Mouse (Mus musculus) common myeloid progenitor, adult 5-6 weeks (primary cell): ENCODE results near the gene 1700028K03Rik. TPM values are rescaled to one million over a fixed set of nuclear protein-coding genes. Genes with fewer than 3 reads are reported as not detected.
A peak's percentile ranks its signal among the peaks of the same experiment; 100 is the strongest.

Experiments
- ATAC-seq: replicated peaks from 2 replicates; pipeline ENCODE4 v1.8.0; 2016; ENCODE audit warnings: low read depth, mild to moderate bottlenecking, moderate TSS enrichment, inconsistent platforms; ENCODE audit not compliant: poor library complexity, severe bottlenecking
- total RNA-seq: library from RNA; stranded (forward); fragments of 200-1000, 187-1606 nt; gene quantifications from 2 replicates; pipeline ENCODE4 v1.2.3, GENCODE M21; 2017

Gene 1700028K03Rik
- total RNA-seq, result not detected in 2 replicates

DNA sequence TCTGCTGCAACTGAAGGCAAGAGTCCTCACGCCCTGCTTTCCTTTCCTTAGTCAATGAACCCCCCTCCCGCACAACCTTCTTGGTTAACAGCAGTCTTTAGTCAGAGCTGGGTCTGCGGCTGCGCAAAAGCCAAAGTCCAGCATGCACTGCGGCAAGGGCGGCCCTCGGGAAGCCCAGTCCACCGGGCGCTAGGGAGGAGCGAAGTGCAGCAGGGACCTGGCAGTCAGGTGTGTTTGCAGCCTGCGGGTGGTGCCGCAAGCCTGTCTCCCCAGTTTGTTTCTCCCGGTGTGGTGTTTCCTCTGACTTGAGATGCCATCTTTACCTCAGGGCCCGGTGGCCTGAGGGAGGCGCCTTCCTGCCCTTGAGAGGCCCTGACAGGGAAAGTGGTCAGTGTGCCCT, at the start of gene 1700028K03Rik:
Gene 1700028K03Rik (plus strand): TSS at position 129 of the 400 bp plus-strand sequence.
- no peak for ATAC-seq

DNA sequence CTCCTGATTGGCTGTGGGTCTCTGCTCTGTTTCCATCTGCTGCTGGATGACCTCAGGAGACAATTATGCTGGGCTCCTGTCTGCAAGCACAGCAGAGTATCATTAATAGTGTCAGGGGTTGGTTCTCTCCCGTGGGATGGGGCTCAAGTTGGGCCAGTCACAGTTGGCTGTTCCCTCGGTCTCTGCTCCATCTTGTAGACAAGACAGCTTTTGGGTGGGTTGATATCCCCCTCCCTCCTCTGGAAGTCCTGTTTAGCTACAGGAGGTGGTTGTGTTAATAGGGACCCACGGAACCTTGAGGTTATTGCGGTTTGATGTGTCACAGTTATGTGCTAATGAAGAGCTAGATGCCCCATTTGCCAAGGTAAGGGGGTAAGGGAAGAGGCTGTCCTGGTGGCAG, 45.5 kb upstream of the 1700028K03Rik start:
- no peak for ATAC-seq

DNA sequence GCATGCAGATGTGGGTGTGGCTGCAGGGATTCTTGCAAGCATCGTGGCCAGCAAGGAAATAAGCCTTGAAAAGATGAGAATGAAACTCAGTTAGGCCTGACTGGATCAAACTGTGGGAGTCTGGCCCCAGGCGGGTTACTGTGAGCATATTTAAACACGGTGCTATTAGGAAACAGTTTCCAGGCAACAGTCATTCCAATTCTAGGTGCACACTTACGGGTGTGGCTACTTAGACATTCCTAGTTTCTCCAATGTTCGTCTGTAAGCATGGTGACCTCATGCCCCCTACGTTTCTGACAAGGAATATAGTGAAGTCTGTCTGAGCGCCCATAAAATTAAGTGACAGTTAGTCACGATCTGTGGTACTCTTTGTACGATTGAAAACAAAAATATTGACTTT, 43.5 kb upstream of the 1700028K03Rik start:
- ATAC-seq, result no peak

DNA sequence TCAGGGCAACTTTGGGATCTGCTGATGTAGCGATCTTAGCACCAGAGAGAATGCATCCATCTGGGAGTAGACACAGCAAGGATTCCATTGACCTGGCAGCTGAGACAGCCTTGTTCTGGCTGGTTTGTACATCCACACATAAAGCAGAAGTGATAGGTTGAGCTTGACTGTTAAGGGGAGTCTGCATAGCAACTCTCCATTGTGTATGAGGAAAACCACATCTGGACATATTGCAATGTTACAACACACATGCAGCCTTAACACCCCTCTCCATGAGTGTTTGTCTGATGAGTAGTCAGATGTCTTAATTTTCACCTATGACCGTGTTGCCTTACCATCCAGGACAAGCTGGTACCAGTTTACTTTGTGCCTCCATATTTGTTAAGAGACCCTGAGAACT, 42.0 kb upstream of the 1700028K03Rik start:
- ATAC-seq, result no peak

DNA sequence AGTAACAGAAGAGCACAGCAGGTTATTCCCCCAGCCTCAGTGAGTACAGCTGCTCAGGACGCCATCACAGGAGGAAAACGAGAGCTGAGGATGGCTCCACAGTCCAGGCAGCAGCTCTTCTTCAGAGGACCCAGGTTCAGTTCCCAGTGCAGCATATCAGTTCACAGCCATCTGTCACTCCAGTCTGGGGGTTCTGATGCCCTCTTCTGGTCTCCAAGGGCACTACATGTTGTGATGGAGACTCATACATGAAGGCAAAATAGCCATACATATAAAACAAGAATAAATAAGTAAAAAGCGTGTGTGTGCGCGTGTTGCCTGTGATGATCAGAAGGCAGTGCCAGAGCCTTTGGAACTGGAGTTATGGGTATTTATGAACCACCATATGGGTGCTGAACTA, 39.8 kb upstream of the 1700028K03Rik start:
- no peak for ATAC-seq

DNA sequence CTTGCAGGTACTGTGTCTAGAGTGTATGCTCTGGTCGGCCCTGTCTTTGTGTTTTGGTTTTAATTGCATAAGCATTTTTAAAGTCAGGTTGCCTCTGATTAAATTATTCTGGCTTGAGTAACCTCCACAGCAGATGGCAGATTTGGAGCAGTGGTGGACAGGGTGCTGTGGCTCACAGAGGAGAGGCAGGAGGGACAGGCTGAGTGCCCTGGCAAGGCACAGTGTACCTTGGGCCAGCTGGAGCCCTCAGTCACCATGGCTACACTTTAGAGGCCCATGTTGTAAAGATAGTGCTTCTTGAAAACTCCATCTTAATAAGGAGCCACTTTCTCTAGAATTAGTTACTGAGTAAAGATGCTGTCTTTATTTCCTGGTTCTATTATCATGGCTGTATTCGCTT, 38.5 kb upstream of the 1700028K03Rik start:
- no peak for ATAC-seq

DNA sequence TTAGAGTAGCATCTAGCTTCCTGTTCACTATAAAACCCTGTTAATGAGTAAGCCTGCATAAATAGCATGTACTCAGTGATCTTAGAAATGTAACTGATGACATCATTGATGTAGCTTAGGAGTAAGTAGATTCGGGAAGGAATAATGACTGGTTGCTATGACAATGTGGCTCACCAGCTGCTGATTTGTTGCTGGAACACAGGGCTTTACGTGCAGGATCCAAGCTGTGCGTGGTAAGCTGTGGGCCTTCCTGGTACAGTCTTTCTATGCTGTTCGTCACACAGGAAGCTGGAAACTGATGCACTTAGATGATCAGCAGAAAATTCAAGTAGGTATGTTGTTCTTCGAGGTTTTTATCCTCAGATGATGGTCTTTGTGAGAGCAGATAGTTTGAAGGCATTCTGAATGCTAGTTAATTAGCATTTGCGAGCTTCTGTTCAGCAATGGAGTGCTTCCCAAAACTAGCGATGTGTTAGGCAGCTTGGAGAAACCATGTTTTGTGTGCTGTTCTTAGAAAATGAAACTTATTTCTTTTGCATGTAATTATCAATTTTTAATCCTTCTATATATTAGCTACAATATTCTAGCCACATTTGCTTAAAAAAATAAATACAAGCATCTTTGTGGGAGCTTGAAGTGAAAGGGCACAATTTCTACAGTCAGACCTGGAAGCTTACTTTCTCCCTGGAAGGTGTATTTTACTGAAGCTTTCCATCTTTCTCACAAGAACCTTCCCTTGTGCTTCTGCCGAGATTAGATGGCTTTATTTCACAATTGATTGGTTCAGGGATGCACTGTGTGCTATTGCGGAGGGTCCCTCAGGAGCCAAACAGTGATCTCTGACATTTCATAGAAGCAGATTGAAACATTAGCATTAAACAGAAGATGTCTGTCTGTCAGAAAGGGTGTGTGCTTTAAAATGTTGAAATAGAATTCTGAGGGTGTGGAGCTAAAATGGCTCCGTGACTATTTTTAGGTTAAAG, 36.7 kb upstream of the 1700028K03Rik start:
- no peak for ATAC-seq

DNA sequence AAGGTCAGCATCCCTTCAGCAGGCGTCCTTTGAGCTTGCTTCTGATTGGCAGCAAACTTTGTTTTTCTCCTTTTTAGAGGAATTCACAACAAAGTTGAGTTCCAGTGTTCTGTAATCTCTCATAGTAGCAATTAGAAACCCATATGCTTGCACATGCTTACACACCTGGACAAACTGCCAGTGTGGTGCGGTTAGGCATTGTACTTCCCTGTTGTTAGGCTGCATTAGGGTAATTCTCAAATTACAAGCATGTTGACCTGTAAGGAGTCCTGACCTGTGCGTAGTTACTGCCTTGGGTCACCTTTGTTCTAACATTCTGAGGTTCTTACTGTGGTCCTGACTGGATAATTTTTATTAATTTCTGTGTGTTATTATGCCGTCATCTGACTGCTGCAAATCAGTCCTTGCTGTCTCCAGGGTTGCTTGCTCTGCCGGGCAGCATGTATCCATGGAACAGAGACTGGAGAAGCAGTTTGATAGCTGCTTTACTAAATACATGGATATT, 35.7 kb upstream of the 1700028K03Rik start:
- no peak for ATAC-seq

DNA sequence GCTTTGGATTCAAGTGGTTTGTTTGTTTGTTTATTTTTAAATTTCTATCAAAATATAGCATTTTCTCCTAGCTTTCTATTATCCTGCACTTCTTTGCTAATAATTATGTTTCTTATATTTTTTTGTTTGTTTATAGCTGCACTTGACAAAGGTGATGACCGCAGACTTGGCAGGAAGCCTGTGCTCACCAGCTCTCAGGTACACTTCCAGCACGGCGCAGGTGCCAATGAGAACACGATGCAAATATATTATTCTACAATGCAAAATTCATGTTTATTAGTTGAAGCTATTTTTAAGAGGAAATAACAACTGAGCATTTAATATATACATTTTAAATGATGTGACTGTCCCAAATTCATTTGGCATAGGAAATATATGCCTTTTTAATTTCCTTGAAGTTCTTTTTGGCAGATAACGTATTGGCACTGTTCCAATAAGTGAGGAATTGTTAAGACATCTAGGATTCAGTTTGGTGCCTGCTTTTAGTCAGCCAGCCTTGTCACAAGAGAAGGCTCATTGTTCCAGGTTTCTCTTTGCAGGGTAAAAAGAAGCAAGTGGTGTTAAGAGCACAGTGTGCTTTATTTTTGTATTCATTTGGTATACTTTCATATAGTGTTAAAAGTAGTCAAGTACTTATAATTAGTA, 34.5 kb upstream of the 1700028K03Rik start:
- no peak for ATAC-seq

DNA sequence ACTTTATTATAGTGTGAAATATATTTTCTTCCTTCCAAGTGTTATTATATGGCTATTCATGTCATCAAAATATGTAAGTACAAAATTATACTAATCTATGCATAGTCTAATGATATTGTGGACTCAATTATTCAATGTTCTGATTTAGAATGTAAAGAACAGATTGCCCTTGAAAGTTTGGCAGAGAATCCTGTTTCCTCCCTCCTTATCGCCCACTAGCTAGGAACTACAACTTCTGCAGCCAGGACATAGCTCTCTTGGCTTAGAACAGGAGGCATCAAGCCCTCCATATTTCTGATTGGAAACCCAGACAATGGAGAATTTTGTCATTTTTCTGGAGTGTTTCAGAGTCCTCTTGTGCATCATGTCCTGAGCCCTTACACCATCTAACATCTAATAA, 33.8 kb upstream of the 1700028K03Rik start:
- no peak for ATAC-seq

DNA sequence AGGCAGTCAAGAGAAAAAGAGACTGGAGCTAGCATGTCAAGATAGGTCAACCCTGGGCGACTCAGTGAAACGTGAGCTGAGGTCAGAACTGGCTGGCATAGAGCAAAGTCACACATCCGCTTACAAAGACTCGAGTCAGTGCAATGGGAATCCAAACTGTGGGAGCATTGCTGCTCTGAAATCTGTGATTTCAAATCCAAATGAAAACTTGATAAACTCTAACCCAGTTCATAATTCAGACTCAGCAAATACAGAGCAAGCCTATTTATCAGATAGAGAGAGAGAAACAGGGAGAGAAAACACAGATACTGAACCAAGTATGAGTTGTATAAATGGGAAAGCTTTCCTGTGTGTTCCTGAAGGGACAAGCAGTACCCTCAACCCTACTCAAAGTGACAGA, 27.2 kb upstream of the 1700028K03Rik start, which contains the start of gene Gm42669:
Gene Gm42669 (plus strand): TSS at position 301 of the 400 bp plus-strand sequence.
- no peak for ATAC-seq

DNA sequence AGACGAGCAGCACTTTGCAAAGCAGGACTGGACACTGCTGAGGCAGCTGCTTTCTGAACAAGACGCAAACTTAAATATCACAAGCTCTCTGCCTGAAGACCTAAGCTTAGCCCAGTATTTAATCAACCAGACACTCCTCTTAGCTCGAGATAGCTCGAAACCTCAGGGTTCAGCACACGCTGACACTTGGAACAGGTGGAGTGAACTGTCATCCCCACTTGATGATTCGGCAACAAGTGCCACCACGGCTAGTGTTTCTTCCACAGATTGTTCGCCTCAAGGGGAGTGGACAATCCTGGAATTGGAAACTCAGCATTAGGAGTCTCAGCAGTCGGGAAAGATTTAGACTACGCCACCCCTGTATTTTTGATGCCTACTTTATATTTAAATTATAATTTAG, 24.0 kb upstream of the 1700028K03Rik start:
- no peak for ATAC-seq

DNA sequence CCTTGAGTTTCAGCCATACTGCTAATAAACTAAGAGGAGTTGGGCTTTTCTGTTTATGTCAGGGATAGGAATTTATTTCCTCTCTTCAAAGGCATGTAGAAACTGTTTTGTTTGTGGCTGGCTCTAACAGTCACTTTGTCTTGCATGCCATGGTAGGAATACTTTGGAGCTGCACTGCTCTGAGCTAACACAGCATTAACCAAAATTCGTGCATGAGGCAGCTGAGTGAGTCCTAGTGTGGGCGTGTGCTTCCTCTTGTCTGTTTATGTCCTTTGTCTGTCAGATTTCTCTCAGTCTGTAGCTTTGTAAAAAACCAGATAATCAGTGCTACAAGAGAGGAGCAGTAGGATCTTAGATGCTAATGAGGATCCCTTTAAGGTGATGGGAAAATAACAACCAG, 23.2 kb upstream of the 1700028K03Rik start:
- ATAC-seq, result no peak

DNA sequence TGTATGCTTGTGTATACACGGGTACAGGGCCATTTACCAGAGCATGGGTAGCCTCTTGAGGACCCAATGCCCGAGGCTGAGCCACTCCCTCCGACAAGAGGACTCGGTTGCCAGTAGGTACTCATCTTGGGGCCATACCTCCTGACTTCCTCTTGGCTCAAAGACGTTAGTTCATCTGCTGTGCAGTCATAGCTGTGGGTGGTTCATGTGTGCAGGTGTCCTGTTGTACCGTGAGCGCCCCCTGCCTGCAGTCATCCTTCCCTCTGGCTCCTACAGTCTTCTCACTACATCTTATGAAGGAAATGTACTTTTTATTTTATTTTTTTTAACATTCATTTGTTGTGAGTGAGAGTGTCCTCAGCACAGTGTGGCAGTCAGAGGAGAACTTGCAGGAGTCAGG, 20.9 kb upstream of the 1700028K03Rik start:
- ATAC-seq, result peak; percentile 99

DNA sequence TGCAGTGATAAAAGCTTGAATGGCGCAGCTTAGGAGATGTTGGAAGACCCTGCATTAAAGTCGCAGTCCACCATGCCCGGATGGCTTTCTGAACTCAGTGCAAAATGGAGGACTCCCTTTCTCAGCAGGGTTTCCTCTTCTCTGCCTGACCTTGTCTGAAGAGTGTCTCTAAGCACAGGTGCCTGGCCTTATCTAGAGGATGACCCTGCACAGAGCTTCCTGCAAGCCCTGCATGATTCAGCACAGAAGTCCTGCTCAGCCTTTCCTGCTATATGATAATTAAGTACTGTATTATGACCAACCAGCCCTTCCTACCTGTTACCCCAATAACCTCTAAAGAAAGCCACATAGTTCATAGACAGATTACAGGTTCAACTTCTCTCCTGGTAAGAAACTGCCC, 19.1 kb upstream of the 1700028K03Rik start:
- ATAC-seq, result no peak

DNA sequence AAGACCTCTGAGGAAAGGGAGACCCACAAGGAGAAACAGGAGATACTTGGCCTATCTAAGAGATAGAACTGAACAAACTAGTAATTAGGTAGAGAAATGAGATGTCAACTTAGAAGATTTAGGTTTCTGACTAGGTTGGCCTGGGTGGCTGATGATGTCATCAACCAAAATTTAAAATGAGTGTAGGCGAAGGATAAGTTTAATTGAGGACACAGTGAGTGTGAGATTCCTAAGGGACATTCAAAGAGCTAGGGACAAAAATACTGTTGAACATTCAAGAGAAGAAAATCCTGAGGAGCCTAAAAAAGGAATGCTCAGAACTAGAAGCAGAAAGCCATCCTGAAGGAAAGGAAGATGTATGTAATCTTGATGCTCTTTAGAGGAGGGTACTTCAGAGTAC, 18.4 kb upstream of the 1700028K03Rik start:
- no peak for ATAC-seq

DNA sequence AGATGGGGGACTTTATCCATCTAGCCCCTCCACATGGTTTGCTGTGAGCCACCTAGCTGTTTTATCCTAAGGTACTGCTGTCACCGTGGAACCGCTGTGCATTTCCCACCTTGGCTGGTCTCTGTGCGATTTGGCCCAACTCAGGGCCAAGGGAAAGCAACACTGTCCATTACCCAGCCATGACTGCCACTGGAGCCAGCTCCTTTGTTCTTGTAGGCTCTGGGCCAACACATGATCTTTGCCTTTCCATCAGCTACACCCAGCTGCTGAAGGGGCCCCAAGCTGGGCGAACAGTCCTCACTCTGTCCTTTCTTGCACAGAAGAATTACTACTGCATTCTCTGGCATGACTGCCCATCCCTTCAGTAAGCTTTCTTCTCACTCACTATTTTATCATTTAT, 15.9 kb upstream of the 1700028K03Rik start:
- ATAC-seq, result no peak

DNA sequence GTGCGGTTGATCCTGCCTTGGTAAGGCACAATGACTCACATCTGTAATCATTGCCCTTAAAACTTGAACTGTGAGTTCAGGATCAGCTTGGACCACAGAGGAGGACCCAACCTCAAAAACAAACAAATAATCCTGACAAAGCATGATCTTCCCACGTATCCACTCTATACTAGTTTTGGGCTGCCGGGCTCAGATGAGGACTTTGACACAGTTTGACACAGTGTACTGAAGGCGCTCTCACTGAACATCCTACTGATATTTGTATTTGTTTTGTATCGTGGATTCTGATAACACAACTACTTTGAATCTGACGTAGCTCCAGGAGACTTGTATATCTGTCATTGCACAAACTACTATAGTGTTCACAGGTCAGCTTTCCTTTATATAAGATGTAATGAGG, 13.1 kb upstream of the 1700028K03Rik start:
- ATAC-seq, result no peak

DNA sequence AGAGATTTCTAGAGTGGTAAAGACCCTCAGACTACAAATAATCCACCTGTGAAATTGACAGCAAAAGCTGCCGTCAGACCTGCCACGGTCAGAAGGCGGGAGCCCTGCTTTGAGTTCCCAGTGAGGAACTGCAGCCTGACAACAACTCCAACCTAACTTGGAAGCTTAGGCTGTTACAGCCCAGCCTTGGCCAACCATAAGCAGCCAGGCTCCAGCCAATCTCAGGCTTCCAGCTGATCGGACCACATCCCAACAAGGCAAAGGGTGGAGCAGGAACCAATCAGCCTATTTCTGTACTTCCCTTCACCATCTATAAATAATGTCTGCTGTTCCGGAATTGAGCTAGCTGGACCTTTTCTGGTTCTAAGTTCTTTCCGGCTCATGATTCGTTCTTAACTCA, 12.6 kb upstream of the 1700028K03Rik start:
- ATAC-seq, result peak; percentile 82

DNA sequence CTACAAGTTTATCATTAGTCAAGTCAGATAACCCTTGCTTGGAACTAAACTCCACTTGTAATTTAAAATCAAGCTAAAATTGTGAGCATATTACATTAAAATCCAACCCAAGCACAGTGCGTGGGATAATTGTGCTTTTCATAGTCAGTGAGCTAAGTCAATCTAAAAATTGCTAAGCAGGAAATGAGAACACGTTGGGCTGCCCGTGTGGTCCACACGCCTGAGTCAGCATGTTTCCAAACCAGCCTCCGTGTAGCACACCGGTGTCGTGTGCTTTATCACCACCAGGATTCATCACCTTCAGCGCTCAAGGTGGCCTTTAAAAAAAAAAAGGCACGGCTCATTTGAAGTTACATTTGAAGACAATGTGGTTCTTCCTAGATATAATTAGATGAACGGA, 10.2 kb upstream of the 1700028K03Rik start:
- ATAC-seq, result peak; percentile 70

DNA sequence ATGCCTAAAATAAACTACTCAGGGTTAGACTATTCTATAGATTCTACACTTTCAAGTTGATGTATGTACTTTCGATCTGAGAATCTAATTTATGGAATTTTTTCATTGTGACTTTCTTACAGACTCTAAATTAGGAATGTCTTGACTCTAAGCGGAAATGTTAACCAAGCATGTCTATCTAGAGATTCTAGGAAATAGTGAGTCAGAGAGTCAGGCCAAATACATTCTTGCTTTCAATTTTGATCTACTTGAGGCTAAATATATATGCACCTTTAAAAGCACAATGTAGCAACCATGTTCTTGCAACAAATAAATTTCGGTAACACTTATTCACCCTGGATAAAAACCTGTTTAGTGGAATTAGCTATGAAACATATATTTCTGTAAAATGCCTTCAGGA, 5.7 kb upstream of the 1700028K03Rik start:
- no peak for ATAC-seq
